Mouse (Mus musculus) naive thymus-derived CD4-positive, alpha-beta T cell, adult 2 months (primary cell): ENCODE measurements at regions not wholly inside any gene's neighbourhood (a gene's known extent, or its start where the extent isn't known, plus 50 kb on each side); places are given as distances from the start of the nearest gene placed in this dataset.
A peak's percentile ranks its signal among the peaks of the same experiment; 100 is the strongest.

Source experiments
- DNase-seq: peaks from one replicate; pipeline ENCODE4 v3.0.0-alpha.2; 2011; ENCODE audit warnings: low read depth

- peak; percentile 46 for DNase-seq
Observed at GRCm38 (mm10) chr15:97577196-97577595, 128.4 kb downstream of the Rpap3 start.

GRCm38 (mm10) chr15:97572639-97573038 lies 133.0 kb downstream of the Rpap3 start:
- DNase-seq = no peak

DNA sequence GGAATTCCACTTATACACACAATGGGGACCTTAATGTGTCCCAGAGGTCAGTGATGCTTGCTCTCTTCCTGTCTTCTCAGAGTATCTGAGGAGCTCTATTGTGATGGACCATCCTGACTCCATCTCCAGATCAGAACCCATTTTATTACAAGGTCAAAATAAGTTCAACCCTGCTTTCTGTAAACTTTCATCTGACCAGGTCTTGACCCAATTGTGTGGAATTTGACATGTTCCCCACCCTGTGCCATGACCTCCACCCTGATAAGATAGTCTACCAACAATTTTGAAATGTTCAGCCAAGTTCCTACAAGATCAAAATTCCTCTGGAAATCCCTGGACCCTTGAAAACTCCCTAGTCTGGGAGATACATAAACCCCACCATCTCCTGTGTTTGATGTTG lies 133.7 kb downstream of the Rpap3 start:
- DNase-seq = no peak

DNA sequence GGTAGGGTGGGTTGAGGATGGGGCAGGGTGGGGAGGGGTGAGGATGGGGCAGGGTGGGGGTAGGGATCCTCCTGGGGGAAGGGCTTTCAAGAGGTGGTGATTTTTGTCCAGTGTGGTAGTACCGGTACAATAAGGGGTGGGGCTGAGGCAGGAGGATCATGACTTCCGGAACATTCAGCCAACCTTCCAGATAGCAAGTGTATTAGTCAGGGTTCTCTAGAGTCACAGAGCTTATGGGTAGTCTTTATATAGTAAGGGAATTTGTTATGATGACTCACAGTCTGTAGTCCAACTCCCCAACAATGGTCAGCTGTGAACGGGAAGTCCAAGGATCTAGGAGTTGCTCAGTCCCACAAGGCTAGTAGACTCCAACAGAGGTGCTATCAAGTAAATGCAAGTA lies 145.5 kb downstream of the Rpap3 start:
- no peak for DNase-seq

DNA sequence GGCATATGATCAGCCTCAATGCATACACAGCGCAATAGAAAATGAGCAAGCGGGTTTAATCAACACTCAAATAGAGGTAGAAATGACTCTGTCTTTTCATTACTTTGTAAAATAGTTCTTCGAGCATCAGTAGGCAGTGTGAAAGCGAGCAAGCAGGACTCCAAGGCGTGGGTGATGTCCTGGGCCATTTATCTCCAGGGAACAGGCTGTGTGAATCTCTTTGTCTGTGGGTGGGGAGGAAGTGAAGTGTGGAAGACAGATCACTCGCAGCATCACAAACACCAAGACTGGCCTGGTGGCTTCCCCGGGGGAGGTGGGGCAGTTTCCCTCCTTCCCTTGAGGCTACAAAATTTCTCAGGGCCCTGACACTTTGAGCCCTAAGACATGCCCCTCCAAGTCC lies 146.9 kb downstream of the Rpap3 start:
- no peak for DNase-seq

DNA sequence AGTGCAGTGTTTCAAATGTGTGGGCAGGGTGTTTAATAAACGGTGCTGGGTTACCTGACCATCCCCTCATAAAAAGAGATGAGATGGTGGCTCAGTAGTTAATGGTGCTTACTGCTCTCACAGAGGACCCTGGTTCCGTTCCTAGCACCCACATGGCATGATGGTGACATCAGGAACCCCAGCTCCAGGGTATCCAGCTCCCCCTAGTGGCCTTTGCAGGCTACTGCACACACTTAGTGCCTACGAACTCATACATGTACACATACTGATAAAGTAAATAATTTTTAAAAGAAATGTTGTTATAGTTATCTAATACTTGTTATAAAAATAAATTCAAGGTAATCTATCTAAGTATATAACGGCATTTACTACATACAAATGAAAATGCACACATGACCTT lies 157.3 kb downstream of the Rpap3 start:
- no peak for DNase-seq

DNA sequence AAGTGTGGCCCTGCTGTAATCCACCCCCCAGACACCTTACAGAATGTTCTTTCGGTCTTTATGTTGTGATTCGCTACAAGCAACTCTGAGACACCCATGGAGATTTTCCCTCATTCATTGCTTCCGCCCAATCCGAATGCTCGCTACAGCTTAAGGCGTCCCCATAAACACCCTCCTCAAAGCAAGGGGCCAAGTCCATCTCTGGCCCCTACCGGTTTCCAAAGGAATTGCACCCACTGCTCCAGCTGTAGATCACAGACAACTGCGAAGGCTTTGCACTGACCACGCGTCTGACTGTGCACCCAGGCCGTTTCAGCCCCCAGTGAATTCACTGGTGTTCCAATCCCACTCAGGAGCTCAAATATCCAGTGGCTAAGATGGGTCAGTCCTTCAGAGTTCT lies 160.6 kb downstream of the Rpap3 start:
- no peak for DNase-seq

- DNase-seq = no peak
Observed at GRCm38 (mm10) chr15:97541646-97542045, 164.0 kb downstream of the Rpap3 start.

GRCm38 (mm10) chr15:97536145-97536544 lies 169.5 kb downstream of the Rpap3 start:
- no peak for DNase-seq

DNA sequence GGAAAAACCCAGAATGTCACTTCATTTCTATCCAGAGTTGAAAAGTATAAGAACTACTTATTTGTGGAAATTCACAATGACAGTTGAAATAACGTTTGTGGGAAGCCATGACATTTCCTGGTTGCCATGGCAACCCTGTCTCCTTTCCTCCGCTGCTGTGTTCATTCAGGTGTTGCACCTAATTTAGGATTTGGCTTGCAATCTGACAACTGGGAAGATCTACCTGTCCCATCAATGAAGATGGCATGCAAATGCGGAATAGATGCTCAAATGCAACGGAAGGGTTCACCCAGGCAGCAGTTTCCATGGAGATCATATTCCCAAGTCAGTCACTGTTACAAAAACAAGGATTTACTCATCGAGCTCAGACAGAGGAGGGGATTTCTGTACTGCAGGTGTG lies 170.7 kb downstream of the Rpap3 start:
- peak; percentile 79 for DNase-seq

- no peak for DNase-seq
Observed at GRCm38 (mm10) chr15:97533553-97534291, 171.9 kb downstream of the Rpap3 start.

- peak; percentile 53 for DNase-seq
Observed at GRCm38 (mm10) chr15:97532346-97532910, 173.2 kb downstream of the Rpap3 start.

DNA sequence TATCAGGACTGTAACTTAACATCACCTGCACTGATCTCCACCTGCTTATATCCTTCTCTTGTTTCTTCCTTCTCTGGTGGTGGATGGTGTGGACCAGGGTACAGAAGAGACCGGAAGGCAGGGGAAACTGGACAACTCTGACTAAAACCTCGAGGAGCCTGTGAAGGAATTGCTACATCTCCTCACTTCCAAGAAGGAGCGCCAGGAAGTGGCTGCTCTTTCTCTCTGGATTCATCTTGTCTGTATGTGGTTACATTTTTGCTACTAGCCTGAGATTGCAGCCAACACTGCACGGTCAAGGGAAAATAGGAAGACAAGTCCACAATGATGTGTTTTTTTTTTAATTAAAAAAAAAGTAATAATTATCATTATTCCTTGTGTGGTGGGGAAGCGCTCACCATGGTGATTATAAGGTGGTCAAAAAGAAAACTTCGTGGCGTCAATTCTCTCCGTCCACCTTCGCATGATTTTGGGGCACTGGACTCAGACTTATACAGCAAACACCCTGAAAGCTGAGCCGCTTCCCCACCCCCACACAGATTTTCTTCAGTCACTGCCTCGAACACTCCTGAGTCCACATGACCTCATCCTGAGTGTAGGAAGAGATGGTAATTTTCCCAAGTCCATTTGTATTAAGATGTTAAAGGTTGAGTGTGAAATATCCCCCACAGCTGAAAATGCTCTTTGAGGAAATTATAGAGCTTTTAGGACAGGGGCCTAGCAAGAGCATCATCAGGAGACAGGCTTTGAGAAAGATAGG lies 177.2 kb downstream of the Rpap3 start:
- no peak for DNase-seq

DNA sequence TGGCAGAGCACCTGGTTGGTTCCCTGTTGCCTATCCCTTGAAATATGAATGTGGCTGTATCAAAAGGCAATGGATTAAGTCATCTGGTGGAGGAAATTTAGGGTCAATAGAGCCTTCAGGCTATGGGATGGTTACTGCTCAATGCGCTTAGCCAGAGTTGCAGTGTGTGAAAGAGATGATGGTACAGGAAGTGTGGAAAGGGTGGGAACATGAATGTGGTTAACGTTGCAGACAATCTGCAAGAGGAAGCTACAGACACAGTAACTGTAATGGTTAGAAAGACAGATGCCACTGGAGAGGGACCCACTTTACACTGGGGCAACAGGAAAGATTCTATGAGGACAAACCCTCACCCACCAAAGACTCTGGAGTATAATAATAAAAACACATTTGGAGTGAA lies 185.2 kb downstream of the Rpap3 start:
- peak; percentile 52 for DNase-seq

DNA sequence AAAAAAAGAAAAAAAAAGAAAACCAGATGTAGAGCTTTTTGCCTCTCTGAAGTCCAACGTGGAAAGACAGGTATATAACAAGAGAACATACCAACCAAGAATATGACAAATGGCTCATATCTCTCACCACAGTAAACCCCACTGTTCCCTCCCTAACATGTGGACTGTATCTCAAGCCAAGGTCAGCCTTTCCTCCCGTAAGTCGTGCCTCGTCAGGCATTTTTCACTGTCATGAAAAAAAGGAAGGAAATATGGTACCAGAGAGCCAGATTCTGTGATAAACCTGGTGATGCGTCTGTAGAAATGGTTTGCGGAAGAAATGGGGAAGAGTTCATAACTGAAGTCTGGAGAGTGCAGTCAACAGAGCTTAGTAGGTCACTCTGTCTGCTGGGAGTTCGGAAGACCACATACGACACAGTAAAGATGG lies 185.7 kb downstream of the Rpap3 start:
- no peak for DNase-seq

DNA sequence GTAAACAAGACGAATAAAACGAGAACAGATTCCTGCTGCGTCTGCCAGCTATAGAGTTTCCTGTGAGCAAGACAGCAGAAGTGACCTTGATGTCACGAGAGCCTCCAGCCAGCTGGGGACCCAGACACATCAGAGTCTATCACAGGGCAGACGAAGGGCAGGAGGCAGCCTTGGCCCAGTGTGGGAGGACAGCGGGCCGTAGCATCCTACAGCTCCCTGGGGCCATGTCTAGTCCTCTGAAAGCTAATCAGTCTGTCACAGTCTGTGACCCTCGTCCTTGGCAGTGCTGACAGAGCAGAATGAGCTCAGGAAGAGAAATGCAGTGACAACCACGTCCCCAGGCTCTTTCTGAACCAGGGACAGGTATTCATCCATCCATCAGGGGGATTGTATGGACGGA lies 187.7 kb downstream of the Rpap3 start:
- DNase-seq = no peak

DNA sequence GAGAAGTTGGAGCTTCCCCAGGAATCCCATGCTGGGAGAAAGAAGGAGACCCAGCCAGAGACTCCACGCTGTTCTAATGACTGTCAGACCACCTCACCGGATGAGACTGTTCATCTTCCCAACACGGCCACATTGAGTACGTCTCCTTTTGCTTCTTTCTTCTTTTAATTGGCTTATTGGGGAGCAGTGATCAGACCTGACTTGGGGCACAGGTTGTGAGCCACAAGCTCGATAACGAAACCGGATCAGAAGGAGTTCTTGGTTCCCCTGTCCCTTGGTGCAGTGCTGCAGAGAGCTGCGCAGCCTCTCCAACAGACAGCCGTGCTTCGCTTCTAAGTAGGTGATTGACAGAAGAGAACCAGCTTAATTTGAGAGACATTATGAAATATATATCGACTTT lies 188.4 kb downstream of the Rpap3 start:
- no peak for DNase-seq

- no peak for DNase-seq
Observed at GRCm38 (mm10) chr15:97515773-97516172, 189.9 kb downstream of the Rpap3 start.

DNA sequence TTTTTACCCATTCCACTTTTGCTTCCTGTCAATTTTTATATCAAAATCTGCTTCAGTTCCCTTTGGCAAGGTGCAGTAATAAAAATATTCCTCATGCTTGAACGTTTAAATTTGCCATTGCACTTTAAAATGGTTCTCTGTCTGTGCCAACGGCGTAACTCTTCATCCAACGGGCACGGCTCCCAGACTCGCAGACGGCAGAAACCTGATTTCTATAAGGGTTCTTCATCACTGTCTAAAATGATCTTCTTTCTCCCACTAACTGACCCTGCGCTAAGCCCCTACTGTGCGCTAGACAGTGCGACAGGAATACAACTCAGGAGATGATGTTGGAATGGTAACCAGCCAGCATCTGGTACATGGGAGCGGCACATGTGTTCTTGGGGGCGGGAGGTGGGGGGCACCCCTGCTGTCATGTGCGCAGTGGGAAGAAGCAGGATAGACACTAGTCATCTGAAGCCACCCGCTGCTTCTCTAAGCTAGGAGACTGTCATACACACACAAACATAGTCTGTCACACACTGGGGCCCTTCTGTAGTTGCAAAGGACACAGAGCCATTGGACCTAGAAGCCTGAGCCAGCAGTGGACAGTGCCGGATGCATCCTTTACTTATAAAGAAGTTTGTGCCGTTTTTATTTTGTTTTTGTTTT lies 197.8 kb downstream of the Rpap3 start:
- no peak for DNase-seq

GRCm38 (mm10) chr15:97507176-97507575 lies 198.4 kb downstream of the Rpap3 start:
- DNase-seq = no peak

DNA sequence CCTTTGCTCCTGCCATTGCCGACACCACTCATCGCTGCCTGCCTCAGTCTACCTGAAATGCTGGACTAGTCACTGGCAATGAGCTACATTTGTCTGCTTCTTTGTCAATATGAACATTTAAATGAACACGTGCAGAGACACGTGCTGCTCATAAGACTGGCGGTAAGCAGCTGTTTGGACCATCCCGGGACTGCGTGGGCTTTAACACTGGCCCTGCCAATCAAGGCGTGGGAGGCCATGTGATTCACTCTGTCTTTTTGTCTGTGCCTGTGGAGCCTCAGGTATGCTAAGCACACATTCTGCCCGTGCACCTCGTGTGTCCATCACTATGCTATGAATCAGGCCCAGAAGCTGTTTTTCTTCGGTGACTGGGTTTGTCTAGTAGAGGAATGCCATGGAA lies 199.9 kb downstream of the Rpap3 start:
- no peak for DNase-seq

GRCm38 (mm10) chr15:97504325-97504724 lies 201.3 kb downstream of the Rpap3 start:
- DNase-seq = no peak

DNA sequence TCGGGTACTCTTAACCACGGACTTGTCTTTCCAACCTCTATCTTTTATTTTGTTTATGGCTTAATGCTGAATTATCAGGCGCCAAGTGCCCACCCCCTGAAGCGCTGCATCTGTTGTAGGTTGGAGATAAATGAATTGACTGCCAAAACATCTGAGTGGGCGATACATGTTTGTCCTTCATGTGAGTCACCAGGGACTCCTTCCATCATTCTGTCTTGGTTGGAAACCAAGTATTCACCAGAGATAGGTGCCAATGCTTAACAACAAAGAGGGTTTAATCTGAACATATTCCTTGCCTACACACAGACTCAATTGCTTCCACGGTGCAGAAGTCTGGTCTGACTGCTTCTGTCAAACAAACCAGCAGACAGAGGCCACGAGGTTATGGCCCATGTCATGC lies 203.6 kb downstream of the Rpap3 start:
- no peak for DNase-seq
